ENCODE assay signal across 9 mouse cellular contexts in genomic region chr7:145031275-145031674, GRCm38 (mm10).
A peak's percentile ranks its signal among the peaks of the same experiment; 100 is the strongest.
DNase-seq lines count a peak whose midpoint lies in the region; ATAC-seq lines count a peak whose summit lies in the region.
"Had no signal": no experiment of that assay in that cellular context is flagged by ENCODE, and none has a peak within 500 bp of the region (broad histone marks: within the 10 kb centered on the region; RNA-seq: fewer than 3 reads in every experiment).

No protein-coding gene starts in this region.

- peak overlapping the region; percentile 82 for H3K4me2 ChIP-seq in heart, embryonic 14.5 days (ENCODE audit: low read length)
- H3K4me2 ChIP-seq in embryonic facial prominence, embryonic 12.5 days (replicated peaks) = peak overlapping the region; percentile 52
- peak overlapping the region; percentile 90 for H3K4me2 ChIP-seq in hindbrain, embryonic 15.5 days
- peak overlapping the region; percentile 65 for H3K4me2 ChIP-seq in midbrain, embryonic 13.5 days (replicated peaks)

- H3K4me1 ChIP-seq in heart, embryonic 14.5 days (ENCODE audit: control insufficient read depth in 2 of 2, insufficient read depth in 2 of 2, low read length in 2 of 2) = peaks cover 4 to 14% of the 10 kb centered on the region in 2 experiments
- peaks cover 18% of the 10 kb centered on the region for H3K4me1 ChIP-seq in embryonic facial prominence, embryonic 12.5 days
- peaks cover 11% of the 10 kb centered on the region for H3K4me1 ChIP-seq in hindbrain, embryonic 15.5 days (replicated peaks)
- peaks cover 13% of the 10 kb centered on the region for H3K4me1 ChIP-seq in midbrain, embryonic 13.5 days (replicated peaks)

- H3K36me3 ChIP-seq in heart, embryonic 14.5 days (ENCODE audit: control insufficient read depth, insufficient read depth, low read length) = no peaks in the 10 kb centered on the region
- no peaks in the 10 kb centered on the region for H3K36me3 ChIP-seq in embryonic facial prominence, embryonic 12.5 days
- no peaks in the 10 kb centered on the region for H3K36me3 ChIP-seq in hindbrain, embryonic 15.5 days
- H3K36me3 ChIP-seq in midbrain, embryonic 13.5 days = no peaks in the 10 kb centered on the region
- H3K36me3 ChIP-seq: G1E had no signal

- WGBS in heart, embryonic 14.5 days = 16% methylated on average over 7 of the region's 7 CpGs
- 8% methylated on average over 7 of the region's 7 CpGs for WGBS in embryonic facial prominence, embryonic 12.5 days
- 11% methylated on average over 7 of the region's 7 CpGs for WGBS in hindbrain, embryonic 15.5 days
- WGBS in midbrain, embryonic 13.5 days = 9% methylated on average over 7 of the region's 7 CpGs

- H3K4me3 ChIP-seq in heart, embryonic 14.5 days (ENCODE audit: control insufficient read depth in 1 of 2, insufficient read depth in 1 of 2, low read depth in 1 of 2, low read length in 2 of 2) = peak overlapping the region; percentile 15 to 22
- H3K4me3 ChIP-seq in embryonic facial prominence, embryonic 12.5 days = peak overlapping the region; percentile 26
- peak overlapping the region; percentile 42 for H3K4me3 ChIP-seq in hindbrain, embryonic 15.5 days
- H3K4me3 ChIP-seq in midbrain, embryonic 13.5 days (replicated peaks) = peak overlapping the region; percentile 31

- no peaks in the 10 kb centered on the region for H3K9me3 ChIP-seq in heart, embryonic 14.5 days (ENCODE audit: control insufficient read depth, low read length)
- no peaks in the 10 kb centered on the region for H3K9me3 ChIP-seq in embryonic facial prominence, embryonic 12.5 days
- H3K9me3 ChIP-seq in hindbrain, embryonic 15.5 days = no peaks in the 10 kb centered on the region
- no peaks in the 10 kb centered on the region for H3K9me3 ChIP-seq in midbrain, embryonic 13.5 days
- H3K9me3 ChIP-seq: G1E had no signal

- 0 out of 2 replicates have a peak overlapping the region, but pooled peaks have one; percentile 49 for H3K9ac ChIP-seq in heart, embryonic 14.5 days (ENCODE audit: low read length)
- H3K9ac ChIP-seq in embryonic facial prominence, embryonic 12.5 days = no peak overlapping the region
- no peak overlapping the region for H3K9ac ChIP-seq in hindbrain, embryonic 15.5 days
- no peak overlapping the region for H3K9ac ChIP-seq in midbrain, embryonic 13.5 days (replicated peaks)

- H3K27me3 ChIP-seq in heart, embryonic 14.5 days (ENCODE audit: control insufficient read depth, insufficient read depth, low read length) = no peaks in the 10 kb centered on the region
- H3K27me3 ChIP-seq in embryonic facial prominence, embryonic 12.5 days = no peaks in the 10 kb centered on the region
- 0 out of 2 replicates have a peak, but pooled peaks cover 6% of the 10 kb centered on the region for H3K27me3 ChIP-seq in hindbrain, embryonic 15.5 days
- peaks cover 16% of the 10 kb centered on the region for H3K27me3 ChIP-seq in midbrain, embryonic 13.5 days

- no peak overlapping the region for H3K27ac ChIP-seq in heart, embryonic 14.5 days (replicated peaks in 1 of 2; ENCODE audit: control insufficient read depth in 1 of 2, insufficient read depth in 1 of 2, low read depth in 2 of 2, low read length in 2 of 2)
- H3K27ac ChIP-seq in embryonic facial prominence, embryonic 12.5 days = peak overlapping the region; percentile 72
- H3K27ac ChIP-seq in hindbrain, embryonic 15.5 days (replicated peaks) = no peak overlapping the region
- no peak overlapping the region for H3K27ac ChIP-seq in midbrain, embryonic 13.5 days

- no peak for DNase-seq in heart, adult 9 months (ENCODE audit: low spot score in 2 of 2)
- no peak for DNase-seq in spleen, postnatal 36 days (ENCODE audit: low spot score in 2 of 2)
- DNase-seq in urinary bladder, adult 2 months (ENCODE audit: low spot score) = no peak
- DNase-seq in spleen, postnatal 14 days (ENCODE audit: low spot score in 2 of 2) = no peak

- ATAC-seq in heart, embryonic 14.5 days (ENCODE audit: insufficient number of reproducible peaks, insufficient read depth, low FRiP score, low read depth) = no peak
- ATAC-seq in embryonic facial prominence, embryonic 12.5 days (ENCODE audit: insufficient number of reproducible peaks, insufficient read depth, low FRiP score, low TSS enrichment) = no peak
- peak; percentile 41; the same call in 1 of the 2 replicates for ATAC-seq in hindbrain, embryonic 15.5 days (ENCODE audit: low FRiP score, low read depth)
- ATAC-seq in midbrain, embryonic 13.5 days = peak; percentile 62

Comparison
In these comparisons a context has a peak if more than half of its experiments do, and no peak if none do; other contexts are left out.
1. ATAC-seq: peak in hindbrain, embryonic 15.5 days (single experiment) and midbrain, embryonic 13.5 days (single experiment); none in heart, embryonic 14.5 days (single experiment) and embryonic facial prominence, embryonic 12.5 days (single experiment).
2. Peak in every context shown above with its lines, with median percentiles within 50 percentile points of each other: H3K4me2 ChIP-seq and H3K4me3 ChIP-seq.